Mouse (Mus musculus): ENCODE measurements around the gene Eif2b2. TPM values are rescaled to one million over a fixed set of nuclear protein-coding genes. Genes with fewer than 3 reads are reported as not detected.

The Eif2b2 gene
- polyA plus RNA-seq (2015; fragmentation: Illumina TruSeq; extraction: RNeasy Lipid Tissue Mini Kit (QIAGEN cat#74804); ENCODE audit: insufficient read depth, low replicate concordance) = 21.5 TPM

GRCm38 (mm10) chr12:85219236-85219904, at the start of gene Eif2b2:
Eif2b2 (plus strand) TSS chr12:85219481.

GRCm38 (mm10) chr12:85177740-85178239, 41.5 kb upstream of the Eif2b2 start, which contains the start of gene Pgf:
Pgf (minus strand) TSS chr12:85177790.

GRCm38 (mm10) chr12:85270319-85270718, 51.0 kb downstream of the Eif2b2 start, which contains the start of gene Mlh3:
Mlh3 (minus strand) TSS chr12:85270599.

Other genes with a start within 250 kb of the Eif2b2 start
- gene Fcf1, start 248.6 kb upstream of the Eif2b2 start, polyA plus RNA-seq (2015; fragmentation: Illumina TruSeq; extraction: RNeasy Lipid Tissue Mini Kit (QIAGEN cat#74804); ENCODE audit: insufficient read depth, low replicate concordance) = 152 TPM
- gene Arel1, start 248.6 kb upstream of the Eif2b2 start, polyA plus RNA-seq (2015; fragmentation: Illumina TruSeq; extraction: RNeasy Lipid Tissue Mini Kit (QIAGEN cat#74804); ENCODE audit: insufficient read depth, low replicate concordance) = 43.3 TPM
- 76.5 TPM for gene Ylpm1, start 223.2 kb upstream of the Eif2b2 start, polyA plus RNA-seq (2015; fragmentation: Illumina TruSeq; extraction: RNeasy Lipid Tissue Mini Kit (QIAGEN cat#74804); ENCODE audit: insufficient read depth, low replicate concordance)
- 3.4 TPM for gene Prox2, start 108.7 kb upstream of the Eif2b2 start, polyA plus RNA-seq (2015; fragmentation: Illumina TruSeq; extraction: RNeasy Lipid Tissue Mini Kit (QIAGEN cat#74804); ENCODE audit: insufficient read depth, low replicate concordance)
- gene Dlst, start 108.6 kb upstream of the Eif2b2 start, polyA plus RNA-seq (2015; fragmentation: Illumina TruSeq; extraction: RNeasy Lipid Tissue Mini Kit (QIAGEN cat#74804); ENCODE audit: insufficient read depth, low replicate concordance) = 173 TPM
- gene Rps6kl1, start 68.2 kb upstream of the Eif2b2 start, polyA plus RNA-seq (2015; fragmentation: Illumina TruSeq; extraction: RNeasy Lipid Tissue Mini Kit (QIAGEN cat#74804); ENCODE audit: insufficient read depth, low replicate concordance) = 0.26 TPM
- 0.91 TPM for gene Pgf, start 41.7 kb upstream of the Eif2b2 start, polyA plus RNA-seq (2015; fragmentation: Illumina TruSeq; extraction: RNeasy Lipid Tissue Mini Kit (QIAGEN cat#74804); ENCODE audit: insufficient read depth, low replicate concordance)
- 14.4 TPM for gene Mlh3, start 51.1 kb downstream of the Eif2b2 start, polyA plus RNA-seq (2015; fragmentation: Illumina TruSeq; extraction: RNeasy Lipid Tissue Mini Kit (QIAGEN cat#74804); ENCODE audit: insufficient read depth, low replicate concordance)
- 24.8 TPM for gene Acyp1, start 69.0 kb downstream of the Eif2b2 start, polyA plus RNA-seq (2015; fragmentation: Illumina TruSeq; extraction: RNeasy Lipid Tissue Mini Kit (QIAGEN cat#74804); ENCODE audit: insufficient read depth, low replicate concordance)
- 0.76 TPM for gene Zc2hc1c, start 69.1 kb downstream of the Eif2b2 start, polyA plus RNA-seq (2015; fragmentation: Illumina TruSeq; extraction: RNeasy Lipid Tissue Mini Kit (QIAGEN cat#74804); ENCODE audit: insufficient read depth, low replicate concordance)
- gene Nek9, start 119.9 kb downstream of the Eif2b2 start, polyA plus RNA-seq (2015; fragmentation: Illumina TruSeq; extraction: RNeasy Lipid Tissue Mini Kit (QIAGEN cat#74804); ENCODE audit: insufficient read depth, low replicate concordance) = 68.6 TPM
- gene Tmed10, start 155.4 kb downstream of the Eif2b2 start, polyA plus RNA-seq (2015; fragmentation: Illumina TruSeq; extraction: RNeasy Lipid Tissue Mini Kit (QIAGEN cat#74804); ENCODE audit: insufficient read depth, low replicate concordance) = 257 TPM